Mouse (Mus musculus): Measurements from ENCODE around the gene Tmem175. TPM values are rescaled to one million over a fixed set of nuclear protein-coding genes. Genes with fewer than 3 reads are reported as not detected.
"Not testable (repeated sequence)": the region's sequence is repeated elsewhere in the genome, so short reads cannot be mapped to it uniquely, and the experiment has no call there.

The Tmem175 gene
- 12.9 and 13.9 TPM in 2 replicates for polyA plus RNA-seq (2015; fragmentation: Nextera tagmentation; extraction: Ambion mirVana)

GRCm38 (mm10) chr5:108629634-108630483, at the start of gene Tmem175, which contains the start of gene Gak:
Tmem175 (plus strand) TSS chr5:108629770.
Gak (minus strand) TSS chr5:108629755.
- Histone ChIP-seq H3K4me1 (replicated peaks) (peaks cover 52% of the 10 kb centered on the region), H3K36me3 (peaks cover 3% of the 10 kb centered on the region; the same call in 1 of the 2 replicates), H3K4me3 (replicated peaks) (peak within 1 kb of the TSS; percentile 91), H3K27ac (peak within 1 kb of the TSS; percentile 89), H3K4me2 (peak within 1 kb of the TSS; percentile 80), H3K9ac (peak within 1 kb of the TSS; percentile 93), H3K9me3 (replicated peaks) (no peaks in the 10 kb centered on the region), H3K27me3 (no peaks in the 10 kb centered on the region)
- under 1% methylated on average over 58 of the region's 58 CpGs for WGBS (ENCODE audit: insufficient replicate concordance)
- ATAC-seq (ENCODE audit: low read depth) (peak; percentile 95), DNase-seq (peak; percentile 89)

- H3K4me2 ChIP-seq, result no peak overlapping the region
- no peaks in the 10 kb centered on the region for H3K9me3 ChIP-seq (replicated peaks)
- H3K4me1 ChIP-seq (replicated peaks), result no peaks in the 10 kb centered on the region
- no peak overlapping the region for H3K9ac ChIP-seq
- no peak overlapping the region for H3K27ac ChIP-seq
- 83% methylated on average over 3 of the region's 3 CpGs for WGBS (ENCODE audit: insufficient replicate concordance)
- no peaks in the 10 kb centered on the region for H3K27me3 ChIP-seq
- ATAC-seq (ENCODE audit: low read depth), result no peak
- no peak overlapping the region for H3K4me3 ChIP-seq (replicated peaks)
- no peak for DNase-seq
- H3K36me3 ChIP-seq, result peaks cover 87% of the 10 kb centered on the region
Measured at GRCm38 (mm10) chr5:108581361-108581891, 48.1 kb upstream of the Tmem175 start.

DNA sequence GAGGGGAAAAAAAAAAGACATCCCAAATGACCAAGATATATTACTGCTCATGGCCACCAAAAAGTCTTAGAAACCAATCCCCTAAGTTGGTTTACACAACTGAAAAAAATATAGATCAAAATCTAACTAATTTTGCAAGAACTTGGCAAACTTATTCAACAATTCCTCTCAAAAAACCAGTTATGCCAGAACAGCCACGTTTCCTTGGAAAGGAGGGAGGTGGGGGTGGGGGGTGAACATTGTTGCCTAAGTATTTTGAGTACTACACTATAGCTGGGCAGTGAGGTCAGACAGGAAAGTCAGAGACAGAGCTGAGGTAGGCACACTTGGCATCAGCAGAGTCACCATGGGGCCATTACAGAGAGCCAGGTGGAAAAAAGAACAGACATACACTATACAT, 29.6 kb upstream of the Tmem175 start:
- no peaks in the 10 kb centered on the region for H3K4me1 ChIP-seq (replicated peaks)
- no peak overlapping the region for H3K27ac ChIP-seq
- no peaks in the 10 kb centered on the region for H3K27me3 ChIP-seq
- no peak for ATAC-seq (ENCODE audit: low read depth)
- no peaks in the 10 kb centered on the region for H3K9me3 ChIP-seq (replicated peaks)
- H3K9ac ChIP-seq, result no peak overlapping the region
- DNase-seq, result no peak
- WGBS (ENCODE audit: insufficient replicate concordance), result 67% methylated on average over 1 of the region's 1 CpGs
- H3K4me2 ChIP-seq, result no peak overlapping the region
- H3K4me3 ChIP-seq (replicated peaks), result no peak overlapping the region
- H3K36me3 ChIP-seq, result peaks cover 97% of the 10 kb centered on the region

GRCm38 (mm10) chr5:108602537-108602936, 27.0 kb upstream of the Tmem175 start:
- H3K36me3 ChIP-seq, result peaks cover 97% of the 10 kb centered on the region
- DNase-seq (no peak), ATAC-seq (ENCODE audit: low read depth) (no peak)
- no peak overlapping the region for H3K4me3 ChIP-seq (replicated peaks)
- WGBS (ENCODE audit: insufficient replicate concordance), result 87% methylated on average over 9 of the region's 9 CpGs
- H3K4me2 ChIP-seq, result no peak overlapping the region
- H3K4me1 ChIP-seq (replicated peaks), result no peaks in the 10 kb centered on the region
- H3K27me3 ChIP-seq, result no peaks in the 10 kb centered on the region
- H3K9me3 ChIP-seq (replicated peaks), result no peaks in the 10 kb centered on the region
- H3K27ac ChIP-seq, result no peak overlapping the region
- no peak overlapping the region for H3K9ac ChIP-seq

DNA sequence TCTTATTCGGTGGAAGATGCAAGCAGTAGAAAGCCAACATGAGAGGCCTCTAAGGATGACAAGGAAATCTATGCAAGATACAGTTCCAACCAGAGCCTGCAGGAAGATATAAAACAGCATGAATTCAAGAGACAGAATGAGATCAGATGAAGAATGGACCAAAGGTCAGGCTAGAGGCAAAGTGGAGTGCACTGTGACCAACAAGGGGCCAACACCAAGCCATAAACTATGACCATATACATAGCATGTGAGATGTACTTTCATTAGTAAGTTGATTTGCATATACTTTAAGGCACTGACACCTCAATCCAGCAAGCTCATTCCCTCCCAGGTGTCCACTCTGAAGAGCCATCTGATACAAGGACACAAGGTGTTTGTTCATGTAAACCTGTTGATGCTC, 19.1 kb upstream of the Tmem175 start:
- Histone ChIP-seq H3K36me3 (peaks cover 96% of the 10 kb centered on the region), H3K9ac (no peak overlapping the region), H3K4me3 (replicated peaks) (no peak overlapping the region), H3K4me2 (no peak overlapping the region), H3K27me3 (no peaks in the 10 kb centered on the region), H3K27ac (no peak overlapping the region), H3K9me3 (replicated peaks) (no peaks in the 10 kb centered on the region), H3K4me1 (replicated peaks) (no peaks in the 10 kb centered on the region)
- DNase-seq (no peak), ATAC-seq (ENCODE audit: low read depth) (no peak)
- WGBS (ENCODE audit: insufficient replicate concordance), result 89% methylated on average over 1 of the region's 1 CpGs

DNA sequence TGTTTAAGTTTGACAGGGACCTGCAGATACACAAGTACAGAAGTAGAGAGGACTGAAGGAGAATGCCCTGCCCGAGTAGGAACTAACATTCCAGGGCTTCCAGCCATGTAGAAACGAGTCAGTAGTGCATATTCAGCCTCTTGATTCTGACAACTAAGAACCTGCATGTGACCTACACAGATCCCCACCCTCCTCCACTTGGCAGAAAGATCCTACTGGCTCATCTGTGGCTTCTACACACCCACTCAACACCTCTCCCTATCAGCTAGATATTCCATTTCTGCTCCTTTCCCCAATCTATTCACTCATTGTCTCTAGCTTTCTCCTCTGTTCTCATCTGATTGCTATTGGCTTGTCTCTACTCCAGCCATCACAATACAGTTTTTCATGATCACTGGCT, 7.7 kb upstream of the Tmem175 start:
- no peak; the same call in 1 of the 2 replicates for ATAC-seq (ENCODE audit: low read depth)
- 64% methylated on average over 2 of the region's 2 CpGs for WGBS (ENCODE audit: insufficient replicate concordance)
- peaks cover 74% of the 10 kb centered on the region for H3K36me3 ChIP-seq

DNA sequence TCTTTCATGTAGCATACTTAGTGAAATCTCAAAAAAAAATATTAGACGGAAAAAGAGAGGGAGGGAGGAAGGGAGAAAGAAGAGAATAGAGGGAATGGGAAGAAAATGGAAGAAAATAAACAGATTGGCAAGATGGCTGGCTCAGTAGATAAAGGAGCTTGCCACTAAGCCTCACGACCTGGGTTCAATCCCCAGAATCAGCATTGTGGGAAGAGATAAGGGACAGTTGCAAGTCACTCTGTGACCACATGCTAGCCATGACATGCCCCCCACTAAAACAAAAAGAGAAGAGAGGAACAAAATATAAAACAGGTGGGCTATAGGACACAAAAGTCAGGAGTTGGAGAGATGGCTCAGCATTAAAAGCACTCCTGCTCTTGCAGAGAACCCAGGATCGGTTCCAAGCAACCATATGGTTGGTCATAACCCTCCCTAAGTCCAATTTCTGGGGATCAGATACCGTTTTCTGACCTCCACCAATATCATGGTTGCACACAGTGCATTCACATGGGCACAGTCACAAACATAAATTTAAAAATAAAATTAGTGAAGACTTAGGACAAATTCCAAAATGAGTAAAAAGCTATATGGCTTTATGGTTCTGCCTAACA, 3.4 kb upstream of the Tmem175 start:
- H3K27ac ChIP-seq, result no peak overlapping the region

More for the DNA sequence above, 7.7 kb upstream of the Tmem175 start:
- H3K4me1 ChIP-seq (replicated peaks), result peaks cover 17% of the 10 kb centered on the region
- H3K4me2 ChIP-seq, result no peak overlapping the region
- no peak overlapping the region for H3K27ac ChIP-seq
- H3K9me3 ChIP-seq (replicated peaks), result no peaks in the 10 kb centered on the region
- H3K9ac ChIP-seq, result no peak overlapping the region
- H3K27me3 ChIP-seq, result no peaks in the 10 kb centered on the region
- DNase-seq, result no peak
- H3K4me3 ChIP-seq (replicated peaks), result no peak overlapping the region

GRCm38 (mm10) chr5:108628891-108629633, 508 bp upstream of the Tmem175 start:
- DNase-seq (peak; percentile 20), ATAC-seq (ENCODE audit: low read depth) (peak; percentile 84)
- H3K4me1 ChIP-seq (replicated peaks), result peaks cover 52% of the 10 kb centered on the region
- H3K9ac ChIP-seq, result peak overlapping the region; percentile 93
- peaks cover 10% of the 10 kb centered on the region for H3K36me3 ChIP-seq
- H3K4me3 ChIP-seq (replicated peaks), result peak overlapping the region; percentile 91
- peak overlapping the region; percentile 89 for H3K27ac ChIP-seq
- WGBS (ENCODE audit: insufficient replicate concordance), result 1% methylated on average over 32 of the region's 32 CpGs
- no peaks in the 10 kb centered on the region for H3K9me3 ChIP-seq (replicated peaks)
- H3K4me2 ChIP-seq, result peak overlapping the region; percentile 80
- no peaks in the 10 kb centered on the region for H3K27me3 ChIP-seq

More for the DNA sequence above, 3.4 kb upstream of the Tmem175 start:
- H3K27me3 ChIP-seq, result no peaks in the 10 kb centered on the region
- no peak overlapping the region for H3K9ac ChIP-seq
- WGBS (ENCODE audit: insufficient replicate concordance), result 36% methylated on average over 4 of the region's 4 CpGs
- H3K36me3 ChIP-seq, result peaks cover 38% of the 10 kb centered on the region
- H3K4me2 ChIP-seq, result peak overlapping the region; percentile 9
- DNase-seq, result peak; percentile 15
- no peaks in the 10 kb centered on the region for H3K9me3 ChIP-seq (replicated peaks)
- H3K4me3 ChIP-seq (replicated peaks), result no peak overlapping the region
- ATAC-seq (ENCODE audit: low read depth), result no peak
- H3K4me1 ChIP-seq (replicated peaks), result peaks cover 50% of the 10 kb centered on the region

GRCm38 (mm10) chr5:108633676-108634075, 4.1 kb downstream of the Tmem175 start:
- ATAC-seq (ENCODE audit: low read depth), result no peak

DNA sequence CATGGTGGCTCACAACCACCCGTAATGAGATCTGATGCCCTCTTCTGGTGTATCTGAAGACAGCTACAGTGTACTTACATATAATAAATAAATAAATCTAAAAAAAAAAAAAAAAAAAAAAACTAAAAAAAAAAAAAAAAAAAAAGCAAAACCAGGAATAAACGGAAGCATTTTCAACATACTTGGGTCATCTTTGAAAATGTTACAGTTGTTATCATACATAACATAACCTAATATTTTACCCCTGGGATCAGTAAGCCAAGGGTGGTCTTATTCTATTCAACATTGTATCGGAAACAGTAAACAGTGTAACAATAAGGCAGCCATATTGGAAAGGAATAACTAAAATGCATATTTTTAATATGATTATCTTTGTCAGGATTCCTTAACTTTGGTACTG, 4.5 kb downstream of the Tmem175 start:
- ATAC-seq (ENCODE audit: low read depth); DNase-seq: not testable (repeated sequence)

More at GRCm38 (mm10) chr5:108633676-108634075, 4.1 kb downstream of the Tmem175 start:
- H3K36me3 ChIP-seq, result no peaks in the 10 kb centered on the region
- H3K4me1 ChIP-seq (replicated peaks), result peaks cover 17% of the 10 kb centered on the region
- no peak overlapping the region for H3K27ac ChIP-seq
- no peak overlapping the region for H3K4me3 ChIP-seq (replicated peaks)
- no peak overlapping the region for H3K4me2 ChIP-seq
- DNase-seq, result no peak
- H3K27me3 ChIP-seq, result no peaks in the 10 kb centered on the region
- H3K9ac ChIP-seq, result no peak overlapping the region
- no peaks in the 10 kb centered on the region for H3K9me3 ChIP-seq (replicated peaks)
- 87% methylated on average over 4 of the region's 4 CpGs for WGBS (ENCODE audit: insufficient replicate concordance)

DNA sequence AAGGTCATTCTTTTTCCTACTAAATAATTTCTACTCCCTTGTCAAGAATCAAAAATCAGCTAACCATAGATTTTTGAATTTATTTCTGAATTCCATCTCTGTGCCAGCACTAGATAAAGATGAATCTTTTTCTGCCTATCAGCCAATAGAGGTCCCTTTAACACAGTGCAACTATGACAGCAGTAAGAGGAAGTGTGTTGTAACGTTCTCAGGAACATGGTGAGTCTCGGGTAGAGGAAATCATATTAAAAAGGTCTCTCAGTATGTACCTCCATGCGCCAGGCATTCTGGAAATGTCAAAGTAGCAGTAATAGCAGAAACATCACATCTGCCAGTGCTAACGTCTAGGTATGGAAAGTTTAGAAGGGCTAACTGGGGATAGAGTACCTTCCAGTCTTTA, 6.6 kb downstream of the Tmem175 start:
- H3K27me3 ChIP-seq, result no peaks in the 10 kb centered on the region
- no peak overlapping the region for H3K27ac ChIP-seq
- no peak overlapping the region for H3K4me2 ChIP-seq
- DNase-seq, result no peak
- H3K4me3 ChIP-seq (replicated peaks), result no peak overlapping the region
- no peak overlapping the region for H3K9ac ChIP-seq
- ATAC-seq (ENCODE audit: low read depth), result no peak
- no peaks in the 10 kb centered on the region for H3K9me3 ChIP-seq (replicated peaks)
- H3K36me3 ChIP-seq, result no peaks in the 10 kb centered on the region
- H3K4me1 ChIP-seq (replicated peaks), result peaks cover 2% of the 10 kb centered on the region; the same call in 1 of the 2 replicates
- WGBS (ENCODE audit: insufficient replicate concordance), result 41% methylated on average over 4 of the region's 4 CpGs

More for the DNA sequence above, 4.5 kb downstream of the Tmem175 start:
- H3K36me3 ChIP-seq; H3K27me3 ChIP-seq; H3K4me3 ChIP-seq (replicated peaks); H3K9me3 ChIP-seq (replicated peaks); H3K9ac ChIP-seq; H3K4me2 ChIP-seq; H3K27ac ChIP-seq: not testable (repeated sequence)
- 66% methylated on average over 3 of the region's 3 CpGs for WGBS (ENCODE audit: insufficient replicate concordance)
- H3K4me1 ChIP-seq (replicated peaks), result peaks cover 15% of the 10 kb centered on the region

Data from liver, embryonic 13.5 days (tissue).